ENCODE assay signal across 8 mouse cellular contexts in genomic region chr1:74027559-74028091, GRCm38 (mm10).
DNase-seq lines count a peak whose midpoint lies in the region; ATAC-seq lines count a peak whose summit lies in the region.

No protein-coding gene starts in this region.

- H3K4me3 ChIP-seq in midbrain, embryonic 12.5 days, result no peak overlapping the region

- H3K27ac ChIP-seq in midbrain, embryonic 12.5 days (replicated peaks), result peak overlapping the region; percentile 39

- intact Hi-C loops in heart, postnatal 14 days (cut with DNase I), result no loop called here

- no peaks in the 10 kb centered on the region for H3K27me3 ChIP-seq in midbrain, embryonic 12.5 days

- no peaks in the 10 kb centered on the region for H3K9me3 ChIP-seq in midbrain, embryonic 12.5 days

- peak; percentile 15 for DNase-seq in right cerebral cortex, postnatal 4 days
- DNase-seq in right cerebral cortex, postnatal 25 days, result no peak
- DNase-seq in fibroblast of lung, adult 2 months (ENCODE audit: low read depth), result peak; percentile 88
- DNase-seq in heart, postnatal 14 days, result peak; percentile 78 to 80
- DNase-seq in kidney, postnatal 4 days, result peak; percentile 72 to 81
- DNase-seq in frontal cortex, postnatal 14 days (ENCODE audit: low spot score in 2 of 2), result no peak
- DNase-seq in left cerebral cortex, adult 18-20 months (ENCODE audit: low spot score in 2 of 2), result no peak

- no peaks in the 10 kb centered on the region for H3K36me3 ChIP-seq in midbrain, embryonic 12.5 days

- H3K4me2 ChIP-seq in midbrain, embryonic 12.5 days (replicated peaks), result no peak overlapping the region

- ATAC-seq in midbrain, embryonic 12.5 days (ENCODE audit: low FRiP score, low read depth), result no peak

- 60% methylated on average over 11 of the region's 11 CpGs for WGBS in midbrain, embryonic 12.5 days

- H3K4me1 ChIP-seq in midbrain, embryonic 12.5 days, result peaks cover 24% of the 10 kb centered on the region

- no peak overlapping the region for H3K9ac ChIP-seq in midbrain, embryonic 12.5 days (replicated peaks)

Comparison
In these comparisons a context has a peak if more than half of its experiments do, and no peak if none do; other contexts are left out.
1. DNase-seq: peak in right cerebral cortex, postnatal 4 days (single experiment), fibroblast of lung, adult 2 months (single experiment), heart, postnatal 14 days (2 of 2) and kidney, postnatal 4 days (2 of 2); none in right cerebral cortex, postnatal 25 days (single experiment), frontal cortex, postnatal 14 days (0 of 2) and left cerebral cortex, adult 18-20 months (0 of 2).